Mouse (Mus musculus) stomach, adult 2 months (tissue): Measurements from ENCODE around the gene Olfr1301. TPM values are rescaled to one million over a fixed set of nuclear protein-coding genes. Genes with fewer than 3 reads are reported as not detected.

Experiments
- polyA plus RNA-seq: library from polyadenylated mRNA; depleted of rRNA; stranded (reverse); fragments of >200 nt; gene quantifications from 2 replicates; pipeline ENCODE4 v1.2.3, GENCODE M21; 2012; rRNA removed

Gene Olfr1301
- polyA plus RNA-seq: not detected in 2 replicates

DNA sequence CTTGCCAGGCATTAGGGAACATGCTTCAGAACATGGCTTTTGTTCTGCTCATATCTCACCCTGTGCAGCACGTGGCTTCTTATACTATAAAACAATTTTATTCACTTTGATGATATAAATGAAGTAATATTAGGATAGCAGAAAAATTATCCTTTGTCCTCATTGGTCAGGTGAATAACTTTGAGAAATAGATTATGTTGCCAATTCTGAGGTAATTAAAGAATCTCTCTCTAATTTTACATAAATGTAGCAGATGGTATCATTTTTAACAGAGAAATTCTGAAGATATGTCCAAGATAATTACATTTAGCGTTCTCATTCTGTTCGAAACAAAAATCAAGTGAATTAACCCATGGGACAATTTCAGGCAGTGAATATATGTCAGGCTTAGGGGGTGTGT, at the start of gene Olfr1301:
Gene Olfr1301 (plus strand): TSS at position 301 of the 400 bp plus-strand sequence.

DNA sequence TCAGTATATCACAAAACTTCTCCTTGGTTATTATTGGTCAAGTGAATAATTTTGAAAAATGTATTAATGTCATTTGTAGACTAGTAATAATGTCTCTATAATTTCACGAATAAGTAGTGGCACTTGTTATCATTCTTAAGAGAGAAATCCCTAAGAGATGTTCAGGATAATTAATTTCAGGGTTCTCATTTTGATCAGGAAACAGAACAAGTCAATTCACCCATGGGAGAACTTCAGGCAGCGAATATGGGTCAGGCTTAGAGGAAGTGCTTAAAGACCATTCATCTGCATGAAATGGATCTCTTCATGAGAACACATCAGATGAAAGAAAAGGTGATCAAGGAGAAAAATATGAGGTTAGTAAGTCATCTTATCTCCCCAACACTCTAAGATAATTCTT, 26.3 kb downstream of the Olfr1301 start, which contains the start of gene Olfr1302:
Gene Olfr1302 (plus strand): TSS at position 301 of the 400 bp plus-strand sequence.

Other genes starting within 250 kb of the Olfr1301 start
- not detected in 2 replicates for gene Olfr1293-ps, start 225.8 kb upstream of the Olfr1301 start, polyA plus RNA-seq
- gene Olfr1294, start 210.7 kb upstream of the Olfr1301 start, polyA plus RNA-seq: not detected in 2 replicates
- not detected in 2 replicates for gene Olfr1295, start 181.3 kb upstream of the Olfr1301 start, polyA plus RNA-seq
- not detected in 2 replicates for gene Olfr1297, start 124.5 kb upstream of the Olfr1301 start, polyA plus RNA-seq
- gene Olfr1298, start 101.8 kb upstream of the Olfr1301 start, polyA plus RNA-seq: not detected in 2 replicates
- gene Olfr1299, start 89.6 kb upstream of the Olfr1301 start, polyA plus RNA-seq: not detected in 2 replicates
- not detected in 2 replicates for gene Olfr1302, start 26.4 kb downstream of the Olfr1301 start, polyA plus RNA-seq
- gene Olfr1303, start 69.3 kb downstream of the Olfr1301 start, polyA plus RNA-seq: not detected in 2 replicates
- gene Olfr1305, start 126.1 kb downstream of the Olfr1301 start, polyA plus RNA-seq: not detected in 2 replicates
- gene Olfr1306, start 165.3 kb downstream of the Olfr1301 start, polyA plus RNA-seq: not detected in 2 replicates
- gene Olfr1307, start 198.4 kb downstream of the Olfr1301 start, polyA plus RNA-seq: not detected in 2 replicates
- gene Olfr1308, start 213.9 kb downstream of the Olfr1301 start, polyA plus RNA-seq: not detected in 2 replicates
- not detected in 2 replicates for gene Olfr1309, start 239.3 kb downstream of the Olfr1301 start, polyA plus RNA-seq